Mouse (Mus musculus) forebrain, postnatal 0 days (tissue): ENCODE results near the gene Tmem203. TPM values are rescaled to one million over a fixed set of nuclear protein-coding genes. Genes with fewer than 3 reads are reported as not detected.

Source experiments
- ATAC-seq: fragments of 200-750 bp; cut with Nextera tagmentation; 2 replicates; pipeline ENCODE4 v1.8.0; 2017; ENCODE audit warnings: mild to moderate bottlenecking, moderate library complexity
- DNase-seq: peaks from one replicate; pipeline ENCODE4 v3.0.0-alpha.2; 2015
- H3K27ac ChIP-seq: fragments of 300-500 bp; sonication (generic); 2 replicates; pipeline ENCODE4 v1.5.1; 2014; ENCODE audit warnings: low read depth, mild to moderate bottlenecking, antibody characterized with exemption, low read length, moderate library complexity, mixed read lengths
- H3K27me3 ChIP-seq: fragments of 300-500 bp; sonication (generic); 2 replicates; pipeline ENCODE4 v1.6.1; 2014; ENCODE audit warnings: mild to moderate bottlenecking, low read length, mixed read lengths; ENCODE audit not compliant: insufficient read depth
- H3K36me3 ChIP-seq: fragments of 300-500 bp; sonication (generic); 2 replicates; pipeline ENCODE4 v1.6.1; 2014; ENCODE audit warnings: mild to moderate bottlenecking, moderate library complexity; ENCODE audit not compliant: insufficient read depth
- H3K4me1 ChIP-seq: fragments of 300-500 bp; sonication (generic); 2 replicates; pipeline ENCODE4 v1.6.1; 2014; ENCODE audit warnings: antibody characterized with exemption; ENCODE audit not compliant: insufficient read depth
- H3K4me2 ChIP-seq: fragments of 300-500 bp; sonication (generic); 2 replicates; pipeline ENCODE4 v1.6.1; 2014; ENCODE audit warnings: low read depth, mild to moderate bottlenecking, moderate library complexity
- H3K4me3 ChIP-seq: fragments of 300-500 bp; sonication (generic); 2 replicates; pipeline ENCODE4 v1.5.1; 2014; ENCODE audit warnings: low read depth, low read length, mixed read lengths
- H3K9ac ChIP-seq: fragments of 300-500 bp; sonication (generic); 2 replicates; pipeline ENCODE4 v1.6.1; 2014; ENCODE audit warnings: mild to moderate bottlenecking
- H3K9me3 ChIP-seq: fragments of 300-500 bp; sonication (generic); 2 replicates; pipeline ENCODE4 v1.6.1; 2016; ENCODE audit warnings: low read length
- CTCF ChIP-seq: sonication (generic); IDR thresholded peaks from 2 replicates; pipeline ENCODE4 v1.5.1; 2016; ENCODE audit warnings: antibody characterized with exemption, control low read depth, low read depth
- WGBS: fragments of 180-500 bp; shearing (Covaris S2); extraction: QIAGEN DNeasy Blood & Tissue Kit; methylation state at CpG from one replicate; pipeline ENCODE4 v1.1.7; 2014; 5-methylcytosine and 5-hydroxymethylcytosine counted together
- polyA plus RNA-seq: library from polyadenylated mRNA; unstranded; fragments of >200 nt; fragmentation: Nextera tagmentation; extraction: Ambion mirVana; gene quantifications from 2 replicates; pipeline ENCODE4 v1.2.1, GENCODE M21; 2015
- total RNA-seq: library from RNA; depleted of rRNA; stranded (reverse); fragments of >200 nt; gene quantifications from 2 replicates; pipeline ENCODE4 v1.2.3, GENCODE M21; 2014

Gene Tmem203
- total and polyA plus RNA-seq, 2 experiments from 2014 or later, result 22.7 to 42.5 TPM

- WGBS, result 60% methylated on average over 13 of the region's 13 CpGs
- H3K4me2 ChIP-seq, result no peak overlapping the region
- H3K27ac ChIP-seq, result no peak overlapping the region
- H3K4me1 ChIP-seq, result no peaks in the 10 kb centered on the region
- H3K4me3 ChIP-seq, result no peak overlapping the region
- peak; percentile 85 for TF ChIP-seq CTCF
- no peak overlapping the region for H3K9ac ChIP-seq
- H3K27me3 ChIP-seq, result no peaks in the 10 kb centered on the region
- H3K36me3 ChIP-seq, result peaks cover 94% of the 10 kb centered on the region
- DNase-seq, result peak; percentile 85
- ATAC-seq, result peak; percentile 77
- no peaks in the 10 kb centered on the region for H3K9me3 ChIP-seq
These were observed 24.0 kb downstream of the Tmem203 start for GRCm38 (mm10) chr2:25278928-25279882.

GRCm38 (mm10) chr2:25285551-25285950, 30.3 kb downstream of the Tmem203 start:
- Histone ChIP-seq H3K36me3 (peaks cover 51% of the 10 kb centered on the region), H3K9ac (no peak overlapping the region), H3K9me3 (no peaks in the 10 kb centered on the region), H3K27me3 (peaks cover 11% of the 10 kb centered on the region; the same call in 1 of the 2 replicates), H3K4me3 (no peak overlapping the region), H3K27ac (no peak overlapping the region), H3K4me1 (peaks cover 4% of the 10 kb centered on the region; the same call in 1 of the 2 replicates), H3K4me2 (no peak overlapping the region)
- DNase-seq, result no peak
- WGBS, result 98% methylated on average over 2 of the region's 2 CpGs
- ATAC-seq, result no peak
- TF ChIP-seq CTCF, result no peak

- ATAC-seq, result no peak
- Histone ChIP-seq H3K36me3 (peaks cover 44% of the 10 kb centered on the region), H3K4me3 (no peak overlapping the region), H3K4me1 (peaks cover 8% of the 10 kb centered on the region; the same call in 1 of the 2 replicates), H3K4me2 (no peak overlapping the region), H3K9me3 (no peaks in the 10 kb centered on the region), H3K27me3 (peaks cover 17% of the 10 kb centered on the region; the same call in 1 of the 2 replicates), H3K9ac (no peak overlapping the region), H3K27ac (no peak overlapping the region)
- DNase-seq, result no peak
- WGBS, result 82% methylated on average over 1 of the region's 1 CpGs
- TF ChIP-seq CTCF, result no peak
These were observed 31.1 kb downstream of the Tmem203 start for GRCm38 (mm10) chr2:25286314-25286713.

- no peak overlapping the region for H3K27ac ChIP-seq
- peaks cover 24% of the 10 kb centered on the region; the same call in 1 of the 2 replicates for H3K27me3 ChIP-seq
- DNase-seq (no peak), ATAC-seq (peak; percentile 32; the same call in 1 of the 2 replicates)
- H3K4me1 ChIP-seq, result peaks cover 8% of the 10 kb centered on the region; the same call in 1 of the 2 replicates
- no peaks in the 10 kb centered on the region for H3K9me3 ChIP-seq
- no peak overlapping the region for H3K4me3 ChIP-seq
- H3K36me3 ChIP-seq, result peaks cover 38% of the 10 kb centered on the region
- H3K4me2 ChIP-seq, result no peak overlapping the region
- WGBS, result 49% methylated on average over 7 of the region's 7 CpGs
- no peak overlapping the region for H3K9ac ChIP-seq
- no peak for TF ChIP-seq CTCF
These were observed 31.8 kb downstream of the Tmem203 start for GRCm38 (mm10) chr2:25286837-25287636.

GRCm38 (mm10) chr2:25287927-25288649, 32.8 kb downstream of the Tmem203 start, which contains the start of gene Tmem210:
Tmem210 (plus strand) TSS chr2:25288145.
- no peak within 1 kb of the TSS for H3K9ac ChIP-seq
- peaks cover 28% of the 10 kb centered on the region for H3K36me3 ChIP-seq
- peaks cover 8% of the 10 kb centered on the region; the same call in 1 of the 2 replicates for H3K4me1 ChIP-seq
- H3K4me2 ChIP-seq, result no peak within 1 kb of the TSS
- 81% methylated on average over 6 of the region's 6 CpGs for WGBS
- H3K27me3 ChIP-seq, result peaks cover 33% of the 10 kb centered on the region
- DNase-seq (no peak), ATAC-seq (no peak)
- TF ChIP-seq CTCF, result no peak
- H3K9me3 ChIP-seq, result no peaks in the 10 kb centered on the region
- H3K27ac ChIP-seq, result no peak within 1 kb of the TSS
- H3K4me3 ChIP-seq, result no peak within 1 kb of the TSS

- Histone ChIP-seq H3K9me3 (no peaks in the 10 kb centered on the region), H3K27ac (no peak overlapping the region), H3K9ac (no peak overlapping the region), H3K4me3 (no peak overlapping the region), H3K27me3 (peaks cover 37% of the 10 kb centered on the region), H3K4me1 (peaks cover 8% of the 10 kb centered on the region; the same call in 1 of the 2 replicates), H3K4me2 (no peak overlapping the region), H3K36me3 (peaks cover 25% of the 10 kb centered on the region)
- no peak for ATAC-seq
- 86% methylated on average over 7 of the region's 7 CpGs for WGBS
- DNase-seq, result no peak
- 0 out of 2 replicates have a peak, but pooled peaks have one; percentile 4 for TF ChIP-seq CTCF
These were observed 33.6 kb downstream of the Tmem203 start for GRCm38 (mm10) chr2:25288734-25289345.
